ENCODE assay signal across 19 mouse cellular contexts in genomic region chr1:184083166-184083565, GRCm38 (mm10). TPM values are rescaled to one million over a fixed set of nuclear protein-coding genes. Genes with fewer than 3 reads are reported as not detected.
DNase-seq lines count a peak whose midpoint lies in the region; TF ChIP-seq lines count a peak whose summit lies in the region.
"Had no signal": no experiment of that assay in that cellular context is flagged by ENCODE, and none has a peak within 500 bp of the region (broad histone marks: within the 10 kb centered on the region; RNA-seq: fewer than 3 reads in every experiment).

No protein-coding gene starts in this region.

- H3K36me3 ChIP-seq in heart, adult 2 months (ENCODE audit: control insufficient read depth, insufficient read depth, low read length) = no peaks in the 10 kb centered on the region
- H3K36me3 ChIP-seq: heart, embryonic 13.5 days; hindbrain, embryonic 13.5 days; limb, embryonic 13.5 days; midbrain, embryonic 12.5 days; neural tube, embryonic 12.5 days had no signal

- TF ChIP-seq CTCF in heart, adult 2 months (IDR thresholded peaks at IDR 0.05) = no peak
- no peak for TF ChIP-seq CTCF in bone marrow macrophage, adult 2 months (IDR thresholded peaks at IDR 0.05; ENCODE audit: low read depth, low read length)

- DNase-seq in heart, adult 11 months = peak; percentile 80
- DNase-seq in heart, adult 2 months = no peak
- DNase-seq in ovary, adult 18-20 months (ENCODE audit: low spot score) = peak; percentile 51
- DNase-seq in ovary, postnatal 10 days (ENCODE audit: low spot score) = no peak
- no peak for DNase-seq in right cerebral cortex, postnatal 4 days
- DNase-seq in layer of hippocampus, postnatal 25 days (ENCODE audit: extremely low spot score in 1 of 2, low spot score in 1 of 2) = no peak
- DNase-seq: cerebellum, postnatal 14 days; embryo, embryonic 11 days; lung, postnatal 4 days; right cerebral cortex, postnatal 14 days; thymus, adult 2 months had no signal

- H3K4me3 ChIP-seq in heart, adult 2 months = no peak overlapping the region
- H3K4me3 ChIP-seq in bone marrow macrophage, adult 2 months (ENCODE audit: insufficient read depth, low read length) = no peak overlapping the region
- H3K4me3 ChIP-seq: heart, embryonic 13.5 days; hindbrain, embryonic 13.5 days; limb, embryonic 13.5 days; midbrain, embryonic 12.5 days; neural tube, embryonic 12.5 days had no signal

- H3K27ac ChIP-seq in heart, adult 2 months = no peak overlapping the region
- peak overlapping the region; percentile 22; the same call in 1 of the 2 replicates for H3K27ac ChIP-seq in bone marrow macrophage, adult 2 months (ENCODE audit: insufficient read depth, low read depth, low read length)
- H3K27ac ChIP-seq: heart, embryonic 13.5 days; hindbrain, embryonic 13.5 days; kidney, postnatal 0 days; limb, embryonic 13.5 days; liver, embryonic 14.5 days; midbrain, embryonic 12.5 days; neural tube, embryonic 12.5 days had no signal

- H3K27me3 ChIP-seq in heart, adult 2 months (ENCODE audit: control insufficient read depth, insufficient read depth, low read length) = no peaks in the 10 kb centered on the region
- H3K27me3 ChIP-seq: heart, embryonic 13.5 days; hindbrain, embryonic 13.5 days; limb, embryonic 13.5 days; midbrain, embryonic 12.5 days; neural tube, embryonic 12.5 days had no signal

- no peaks in the 10 kb centered on the region for H3K79me2 ChIP-seq in heart, adult 2 months (replicated peaks; ENCODE audit: control insufficient read depth, insufficient read depth, low read length)

- TF ChIP-seq POLR2A in heart, adult 2 months (IDR thresholded peaks at IDR 0.05; ENCODE audit: insufficient read depth, low read depth, low read length) = no peak
- no peak for TF ChIP-seq POLR2A in bone marrow macrophage, adult 2 months (IDR thresholded peaks at IDR 0.05; ENCODE audit: borderline replicate concordance, low read depth, low read length)

- H3K9ac ChIP-seq in heart, adult 2 months (ENCODE audit: low read depth, low read length) = no peak overlapping the region
- H3K9ac ChIP-seq: heart, embryonic 13.5 days; hindbrain, embryonic 13.5 days; limb, embryonic 13.5 days; liver, embryonic 14.5 days; midbrain, embryonic 12.5 days; neural tube, embryonic 12.5 days had no signal

- H3K4me1 ChIP-seq in heart, adult 2 months (ENCODE audit: control insufficient read depth, insufficient read depth, low read length) = no peaks in the 10 kb centered on the region; the same call in 1 of the 2 replicates
- H3K4me1 ChIP-seq in bone marrow macrophage, adult 2 months (ENCODE audit: control insufficient read depth, insufficient read depth, low read length) = peaks cover 22% of the 10 kb centered on the region
- H3K4me1 ChIP-seq: hindbrain, embryonic 13.5 days; limb, embryonic 13.5 days; midbrain, embryonic 12.5 days; neural tube, embryonic 12.5 days had no signal

- TF ChIP-seq EP300 in heart, adult 2 months (IDR thresholded peaks at IDR 0.05; ENCODE audit: insufficient read depth, low read depth, low read length) = no peak

- WGBS in heart, adult 2 months = 64% methylated on average over 7 of the region's 7 CpGs

- intact Hi-C loops in heart, adult 2 months (cut with DNase I) = no loop called here

RNA-seq across cellular contexts. Expression of gene 1700056E22Rik, which starts 49.1 kb away (rescaled TPM):
- total RNA-seq in heart, adult 2 months (2021) = under 1 TPM; 0.25 to 0.84 TPM
- 0.44 and 1.5 TPM in 2 replicates for polyA plus RNA-seq in heart, adult 2 months (2012; rRNA removed)
- 0.58 and 0.84 TPM in 2 replicates for polyA plus RNA-seq in bone marrow macrophage, adult 2 months (2012; ENCODE audit: insufficient read depth, insufficient read length, missing spikeins)
- under 1 TPM in 1 of 2 experiments, not detected in 1; 0.30 TPM for total RNA-seq in layer of hippocampus, postnatal 25 days (2021)

Comparison
In these comparisons a context has a peak if more than half of its experiments do, and no peak if none do; other contexts are left out.
1. DNase-seq: peak in heart, adult 11 months (single experiment) and ovary, adult 18-20 months (single experiment); none in heart, adult 2 months (0 of 2), ovary, postnatal 10 days (single experiment), right cerebral cortex, postnatal 4 days (single experiment) and layer of hippocampus, postnatal 25 days (0 of 2).